Mouse (Mus musculus) spleen, embryonic (tissue): Measurements from ENCODE around the gene Apip.

Experiments used
- CTCF ChIA-PET: fragments of 350-600 bp; sonication (Branson Sonifier 250); formaldehyde crosslinking; loops from one replicate; lab custom pipeline; 2022; lab: Charles Lee

Gene Apip

GRCm38 (mm10) chr2:103073219-103073982 lies at the start of gene Apip, which contains the start of gene Pdhx:
Apip (plus strand) TSS chr2:103073675.
Pdhx (minus strand) TSS chr2:103073513.
- CTCF ChIA-PET, result interaction anchor here (1.2 kb wide), 1 partner anchor 11 kb away, joined by 4 read pairs; no protein-coding TSS in a partner anchor

- CTCF ChIA-PET, result no interaction called here
These were observed 35.6 kb upstream of the Apip start for GRCm38 (mm10) chr2:103037831-103038230.

GRCm38 (mm10) chr2:103040896-103041295 lies 32.6 kb upstream of the Apip start:
- CTCF ChIA-PET, result no interaction called here

- CTCF ChIA-PET, result interaction anchor here (0.5 kb wide), 1 partner anchor 1961 kb away, joined by 4 read pairs; no protein-coding TSS in a partner anchor
These were observed 28.2 kb upstream of the Apip start for GRCm38 (mm10) chr2:103045286-103045685.

GRCm38 (mm10) chr2:103051937-103052893 lies 21.3 kb upstream of the Apip start:
- CTCF ChIA-PET, result no interaction called here

- CTCF ChIA-PET, result interaction anchor here (0.7 kb wide), 1 partner anchor 271 kb away, joined by 5 read pairs; no protein-coding TSS in a partner anchor
These were observed 17.7 kb upstream of the Apip start for GRCm38 (mm10) chr2:103055820-103056219.

GRCm38 (mm10) chr2:103058266-103058665 lies 15.2 kb upstream of the Apip start:
- CTCF ChIA-PET, result no interaction called here

- CTCF ChIA-PET, result no interaction called here
These were observed 10.6 kb upstream of the Apip start for GRCm38 (mm10) chr2:103062865-103063264.

GRCm38 (mm10) chr2:103066683-103067551 lies 6.6 kb upstream of the Apip start:
- CTCF ChIA-PET, result no interaction called here

- CTCF ChIA-PET, result interaction anchor here (0.7 kb wide), 1 partner anchor 282 kb away, joined by 4 read pairs; no protein-coding TSS in a partner anchor
These were observed 5.8 kb upstream of the Apip start for GRCm38 (mm10) chr2:103067552-103068207.

GRCm38 (mm10) chr2:103068602-103069001 lies 4.9 kb upstream of the Apip start:
- CTCF ChIA-PET, result interaction anchor here (0.7 kb wide), 1 partner anchor 283 kb away, joined by 4 read pairs; no protein-coding TSS in a partner anchor

GRCm38 (mm10) chr2:103069752-103070405 lies 3.6 kb upstream of the Apip start:
- CTCF ChIA-PET, result no interaction called here

GRCm38 (mm10) chr2:103070586-103070985 lies 2.9 kb upstream of the Apip start:
- CTCF ChIA-PET, result interaction anchor here (1.1 kb wide), 1 partner anchor 330 kb away, joined by 4 read pairs; no protein-coding TSS in a partner anchor

- CTCF ChIA-PET, result no interaction called here
These were observed 7.6 kb downstream of the Apip start for GRCm38 (mm10) chr2:103081117-103081516.

GRCm38 (mm10) chr2:103081706-103082105 lies 8.2 kb downstream of the Apip start:
- CTCF ChIA-PET, result no interaction called here

- CTCF ChIA-PET, result no interaction called here
These were observed 9.4 kb downstream of the Apip start for GRCm38 (mm10) chr2:103082853-103083252.

GRCm38 (mm10) chr2:103084451-103084850 lies 11.0 kb downstream of the Apip start:
- CTCF ChIA-PET, result interaction anchor here (1.1 to 1.4 kb wide), 2 partner anchors 12 to 397 kb away, joined by 3 to 4 read pairs; partner anchors contain the start of gene Pdhx

GRCm38 (mm10) chr2:103085633-103086032 lies 12.2 kb downstream of the Apip start:
- CTCF ChIA-PET, result interaction anchor here (0.5 to 1.4 kb wide), 7 partner anchors 13 to 1160 kb away, joined by 3 to 4 read pairs (median 3); partner anchors contain the start of gene Pdhx

GRCm38 (mm10) chr2:103086432-103086831 lies 13.0 kb downstream of the Apip start:
- CTCF ChIA-PET, result interaction anchor here (1.0 kb wide), 2 partner anchors 260 to 498 kb away, joined by 3 read pairs; no protein-coding TSS in a partner anchor
